Mouse (Mus musculus): ENCODE results near the gene Frk. TPM values are rescaled to one million over a fixed set of nuclear protein-coding genes. Genes with fewer than 3 reads are reported as not detected.

Frk gene
- total and polyA plus RNA-seq, 2 experiments = 0.92 to 5.2 TPM

DNA sequence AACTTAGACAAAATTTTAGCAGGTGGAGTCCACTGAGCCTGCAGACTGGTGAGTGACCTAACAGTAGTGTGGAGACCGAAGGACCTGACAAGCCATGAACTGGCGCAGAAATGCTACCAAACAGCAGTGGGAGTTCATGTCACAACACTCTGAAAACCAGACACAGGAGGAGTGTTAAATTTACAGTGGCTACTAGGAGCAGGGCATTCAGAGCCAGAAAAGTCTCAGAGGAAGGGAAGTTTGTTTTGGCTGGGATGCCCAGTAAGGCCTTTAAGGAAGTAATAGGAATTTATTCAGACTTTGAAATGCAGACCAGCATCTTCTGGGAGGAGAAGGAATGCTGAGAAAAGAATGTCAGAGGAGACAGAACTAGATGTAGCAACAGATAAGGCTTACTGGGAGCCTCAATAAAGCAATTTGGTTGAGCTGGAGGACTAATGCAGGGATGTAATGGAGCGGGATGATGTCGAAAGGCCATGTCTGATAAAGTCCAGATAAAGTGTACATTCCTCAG, 3.2 kb upstream of the Frk start:
- TF ChIP-seq POLR2A (IDR thresholded peaks at IDR 0.05; ENCODE audit: extremely low read depth, insufficient read depth, low read length) = no peak
- TF ChIP-seq CTCF (IDR thresholded peaks at IDR 0.05; ENCODE audit: low read depth, low read length) = no peak
- Histone ChIP-seq H3K79me2 (ENCODE audit: control insufficient read depth, insufficient read depth, low read length) (no peaks in the 10 kb centered on the region), H3K4me1 (ENCODE audit: control insufficient read depth, insufficient read depth, low read length) (no peaks in the 10 kb centered on the region), H3K27ac (replicated peaks; ENCODE audit: insufficient read depth, low read depth, low read length) (no peak overlapping the region), H3K36me3 (ENCODE audit: control insufficient read depth, insufficient read depth, low read length) (no peaks in the 10 kb centered on the region), H3K27me3 (ENCODE audit: control insufficient read depth, insufficient read depth, low read length) (no peaks in the 10 kb centered on the region), H3K9ac (ENCODE audit: low read depth, low read length) (no peak overlapping the region), H3K4me3 (ENCODE audit: insufficient read depth, low read depth, low read length) (no peak overlapping the region)
- DNase-seq (ENCODE audit: extremely low read depth, low read depth, low spot score) = peak; percentile 5
- 77% methylated on average over 4 of the region's 4 CpGs for WGBS

DNA sequence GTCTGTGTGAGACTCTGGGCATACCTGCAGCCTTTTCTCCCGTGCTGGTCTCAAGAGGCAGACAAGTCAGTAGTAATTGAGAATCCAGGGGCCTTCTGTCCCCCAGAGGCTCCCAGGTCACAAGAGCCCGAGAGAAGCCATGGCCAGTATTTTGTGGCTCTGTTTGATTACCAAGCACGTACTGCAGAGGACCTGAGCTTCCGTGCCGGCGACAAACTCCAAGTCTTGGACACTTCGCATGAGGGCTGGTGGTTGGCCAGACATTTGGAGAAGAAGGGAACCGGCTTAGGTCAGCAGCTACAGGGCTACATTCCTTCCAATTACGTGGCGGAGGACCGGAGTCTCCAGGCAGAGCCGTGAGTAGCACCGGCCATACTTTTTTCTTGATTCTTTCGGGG, 814 bp downstream of the Frk start:
- no peak for TF ChIP-seq CTCF (IDR thresholded peaks at IDR 0.05; ENCODE audit: low read depth, low read length)
- no peak for TF ChIP-seq POLR2A (IDR thresholded peaks at IDR 0.05; ENCODE audit: extremely low read depth, insufficient read depth, low read length)
- DNase-seq (ENCODE audit: extremely low read depth, low read depth, low spot score) = peak; percentile 67
- peak overlapping the region; percentile 25; the same call in 1 of the 2 replicates for H3K27ac ChIP-seq (replicated peaks; ENCODE audit: insufficient read depth, low read depth, low read length)
- no peaks in the 10 kb centered on the region for H3K36me3 ChIP-seq (ENCODE audit: control insufficient read depth, insufficient read depth, low read length)
- peak overlapping the region; percentile 44 for H3K9ac ChIP-seq (ENCODE audit: low read depth, low read length)
- no peaks in the 10 kb centered on the region for H3K4me1 ChIP-seq (ENCODE audit: control insufficient read depth, insufficient read depth, low read length)
- 7% methylated on average over 14 of the region's 14 CpGs for WGBS
- no peaks in the 10 kb centered on the region for H3K27me3 ChIP-seq (ENCODE audit: control insufficient read depth, insufficient read depth, low read length)
- no peaks in the 10 kb centered on the region for H3K79me2 ChIP-seq (ENCODE audit: control insufficient read depth, insufficient read depth, low read length)
- peak overlapping the region; percentile 38 for H3K4me3 ChIP-seq (ENCODE audit: insufficient read depth, low read depth, low read length)

GRCm38 (mm10) chr10:34485079-34485478, 1.9 kb downstream of the Frk start:
- H3K27me3 ChIP-seq (ENCODE audit: control insufficient read depth, insufficient read depth, low read length) = no peaks in the 10 kb centered on the region
- DNase-seq (ENCODE audit: extremely low read depth, low read depth, low spot score) = peak; percentile 18
- H3K4me1 ChIP-seq (ENCODE audit: control insufficient read depth, insufficient read depth, low read length) = no peaks in the 10 kb centered on the region
- H3K27ac ChIP-seq (replicated peaks; ENCODE audit: insufficient read depth, low read depth, low read length) = no peak overlapping the region
- 49% methylated on average over 4 of the region's 4 CpGs for WGBS
- H3K79me2 ChIP-seq (ENCODE audit: control insufficient read depth, insufficient read depth, low read length) = no peaks in the 10 kb centered on the region
- H3K36me3 ChIP-seq (ENCODE audit: control insufficient read depth, insufficient read depth, low read length) = no peaks in the 10 kb centered on the region
- H3K9ac ChIP-seq (ENCODE audit: low read depth, low read length) = no peak overlapping the region
- no peak overlapping the region for H3K4me3 ChIP-seq (ENCODE audit: insufficient read depth, low read depth, low read length)
- TF ChIP-seq POLR2A (IDR thresholded peaks at IDR 0.05; ENCODE audit: extremely low read depth, insufficient read depth, low read length) (no peak), CTCF (IDR thresholded peaks at IDR 0.05; ENCODE audit: low read depth, low read length) (no peak)

DNA sequence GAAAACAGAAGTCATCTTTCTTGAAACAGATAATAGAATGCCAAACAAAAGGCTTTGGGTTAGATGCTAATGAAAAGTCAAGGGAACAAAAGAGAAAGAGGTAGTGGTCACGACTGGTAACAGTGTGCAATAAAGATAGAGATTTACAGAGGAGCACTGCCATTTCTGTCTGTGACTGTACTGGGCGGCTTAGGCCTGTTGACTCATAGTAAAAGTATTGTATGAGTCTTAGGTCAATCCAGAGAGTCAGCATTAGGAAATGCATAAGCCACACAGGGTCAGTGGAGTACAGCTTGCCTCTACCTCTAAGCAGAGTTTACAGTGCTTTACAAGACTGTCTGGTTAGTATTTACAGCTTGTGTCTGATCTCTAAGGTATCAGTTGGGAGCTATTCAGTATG, 24.6 kb downstream of the Frk start:
- 90% methylated on average over 2 of the region's 2 CpGs for WGBS
- TF ChIP-seq CTCF (IDR thresholded peaks at IDR 0.05; ENCODE audit: low read depth, low read length) (no peak), POLR2A (IDR thresholded peaks at IDR 0.05; ENCODE audit: extremely low read depth, insufficient read depth, low read length) (no peak)

GRCm38 (mm10) chr10:34508593-34508992, 25.4 kb downstream of the Frk start:
- Histone ChIP-seq H3K27ac (replicated peaks; ENCODE audit: insufficient read depth, low read depth, low read length) (no peak overlapping the region), H3K9ac (ENCODE audit: low read depth, low read length) (no peak overlapping the region), H3K27me3 (ENCODE audit: control insufficient read depth, insufficient read depth, low read length) (no peaks in the 10 kb centered on the region), H3K36me3 (ENCODE audit: control insufficient read depth, insufficient read depth, low read length) (no peaks in the 10 kb centered on the region), H3K4me3 (ENCODE audit: insufficient read depth, low read depth, low read length) (no peak overlapping the region), H3K4me1 (ENCODE audit: control insufficient read depth, insufficient read depth, low read length) (peaks cover 8% of the 10 kb centered on the region; the same call in 1 of the 2 replicates), H3K79me2 (ENCODE audit: control insufficient read depth, insufficient read depth, low read length) (no peaks in the 10 kb centered on the region)
- TF ChIP-seq CTCF (IDR thresholded peaks at IDR 0.05; ENCODE audit: low read depth, low read length) (no peak), POLR2A (IDR thresholded peaks at IDR 0.05; ENCODE audit: extremely low read depth, insufficient read depth, low read length) (no peak)
- no peak for DNase-seq (ENCODE audit: extremely low read depth, low read depth, low spot score)
- WGBS = 65% methylated on average over 1 of the region's 1 CpGs

More for the DNA sequence above, 24.6 kb downstream of the Frk start:
- no peak for DNase-seq (ENCODE audit: extremely low read depth, low read depth, low spot score)
- H3K27ac ChIP-seq (replicated peaks; ENCODE audit: insufficient read depth, low read depth, low read length) = no peak overlapping the region
- no peak overlapping the region for H3K4me3 ChIP-seq (ENCODE audit: insufficient read depth, low read depth, low read length)
- no peaks in the 10 kb centered on the region for H3K79me2 ChIP-seq (ENCODE audit: control insufficient read depth, insufficient read depth, low read length)
- H3K4me1 ChIP-seq (ENCODE audit: control insufficient read depth, insufficient read depth, low read length) = peaks cover 4% of the 10 kb centered on the region; the same call in 1 of the 2 replicates
- no peak overlapping the region for H3K9ac ChIP-seq (ENCODE audit: low read depth, low read length)
- no peaks in the 10 kb centered on the region for H3K27me3 ChIP-seq (ENCODE audit: control insufficient read depth, insufficient read depth, low read length)
- no peaks in the 10 kb centered on the region for H3K36me3 ChIP-seq (ENCODE audit: control insufficient read depth, insufficient read depth, low read length)

GRCm38 (mm10) chr10:34509256-34509655, 26.1 kb downstream of the Frk start:
- WGBS = 93% methylated on average over 2 of the region's 2 CpGs

More at GRCm38 (mm10) chr10:34509256-34509655, 26.1 kb downstream of the Frk start:
- H3K27me3 ChIP-seq (ENCODE audit: control insufficient read depth, insufficient read depth, low read length) = no peaks in the 10 kb centered on the region
- no peak for TF ChIP-seq CTCF (IDR thresholded peaks at IDR 0.05; ENCODE audit: low read depth, low read length)
- no peak for TF ChIP-seq POLR2A (IDR thresholded peaks at IDR 0.05; ENCODE audit: extremely low read depth, insufficient read depth, low read length)
- peaks cover 8% of the 10 kb centered on the region; the same call in 1 of the 2 replicates for H3K4me1 ChIP-seq (ENCODE audit: control insufficient read depth, insufficient read depth, low read length)
- DNase-seq (ENCODE audit: extremely low read depth, low read depth, low spot score) = no peak
- H3K9ac ChIP-seq (ENCODE audit: low read depth, low read length) = no peak overlapping the region
- no peak overlapping the region for H3K27ac ChIP-seq (replicated peaks; ENCODE audit: insufficient read depth, low read depth, low read length)
- H3K4me3 ChIP-seq (ENCODE audit: insufficient read depth, low read depth, low read length) = no peak overlapping the region
- H3K79me2 ChIP-seq (ENCODE audit: control insufficient read depth, insufficient read depth, low read length) = no peaks in the 10 kb centered on the region
- no peaks in the 10 kb centered on the region for H3K36me3 ChIP-seq (ENCODE audit: control insufficient read depth, insufficient read depth, low read length)
